Mouse (Mus musculus) small intestine, adult 2 months (tissue): ENCODE measurements around the gene Gm21788. TPM values are rescaled to one million over a fixed set of nuclear protein-coding genes. Genes with fewer than 3 reads are reported as not detected.
"Not testable (repeated sequence)": the region's sequence is repeated elsewhere in the genome, so short reads cannot be mapped to it uniquely, and the experiment has no call there.

Experiments used
- H3K27ac ChIP-seq: fragments of 200-500 bp; 2 replicates; pipeline ENCODE4 v1.5.1; 2012; ENCODE audit warnings: low read depth, low read length, control low read depth, inconsistent platforms; ENCODE audit not compliant: insufficient read depth
- H3K27me3 ChIP-seq: fragments of 200-500 bp; 2 replicates; pipeline ENCODE4 v1.6.1; 2012; ENCODE audit warnings: mild to moderate bottlenecking, moderate library complexity, low read length, inconsistent platforms; ENCODE audit not compliant: control insufficient read depth, insufficient read depth
- H3K36me3 ChIP-seq: fragments of 200-500 bp; 2 replicates; pipeline ENCODE4 v1.6.1; 2012; ENCODE audit warnings: mild to moderate bottlenecking, low read length, control low read depth, inconsistent platforms; ENCODE audit not compliant: control insufficient read depth, insufficient read depth
- H3K4me1 ChIP-seq: fragments of 200-500 bp; 2 replicates; pipeline ENCODE4 v1.6.1; 2012; ENCODE audit warnings: low read length, inconsistent platforms, mixed read lengths; ENCODE audit not compliant: control insufficient read depth, insufficient read depth, insufficient read length
- H3K4me3 ChIP-seq: fragments of 200-500 bp; 2 replicates; pipeline ENCODE4 v1.5.1; 2012; ENCODE audit warnings: low read depth, mild to moderate bottlenecking, control low read depth, inconsistent platforms, low read length, moderate library complexity
- WGBS: fragments of 180-500 bp; shearing (Covaris S2); methylation state at CpG from one replicate; pipeline ENCODE4 v1.1.7; 2018; 5-methylcytosine and 5-hydroxymethylcytosine counted together
- polyA plus RNA-seq: library from polyadenylated mRNA; depleted of rRNA; stranded (reverse); fragments of >200 nt; gene quantifications from 2 replicates; pipeline ENCODE4 v1.2.3, GENCODE M21; 2012; rRNA removed

Gene Gm21788
- not detected in 2 replicates for polyA plus RNA-seq

DNA sequence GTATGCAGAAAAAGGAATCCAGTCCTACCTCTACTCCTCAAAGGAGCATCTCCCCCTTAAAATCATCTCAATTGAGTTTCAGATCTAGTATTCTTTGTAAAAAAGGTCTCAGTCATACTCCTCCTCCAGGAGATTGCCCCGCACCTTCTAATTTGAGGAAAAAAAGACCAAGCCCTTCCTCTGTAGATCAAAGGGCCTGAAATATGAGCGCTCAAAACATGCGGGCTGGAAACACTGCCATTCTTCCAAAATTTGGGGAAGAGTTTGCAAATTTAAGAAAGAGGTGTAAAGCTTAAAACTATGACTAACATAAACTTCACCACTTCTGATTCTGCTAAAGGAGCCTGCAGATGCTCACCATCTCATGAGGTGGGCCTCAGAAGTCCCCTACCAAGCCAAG lies at the start of gene Gm21788:
Gene Gm21788 (plus strand): TSS at position 301 of the 400 bp plus-strand sequence.
- H3K4me3 ChIP-seq, H3K36me3 ChIP-seq, H3K27ac ChIP-seq, H3K27me3 ChIP-seq, H3K4me1 ChIP-seq: not testable (repeated sequence)
- no CpG with 5 or more reads among the region's 3 CpGs for WGBS

Other genes with a start within 250 kb of the Gm21788 start
- not detected in 2 replicates for gene Gm21244, start 235.7 kb upstream of the Gm21788 start, polyA plus RNA-seq
- not detected in 2 replicates for gene Gm28998, start 151.2 kb upstream of the Gm21788 start, polyA plus RNA-seq
- gene Gm20826, start 233.5 kb downstream of the Gm21788 start, polyA plus RNA-seq: not detected in 2 replicates